Mouse (Mus musculus) G1E (cell line): ENCODE measurements around the gene Tapbp.

Experiments
- CTCF ChIP-seq: IDR thresholded peaks from 2 replicates; pipeline ENCODE4 v1.5.1; 2012; ENCODE audit warnings: low read depth, low read length, inconsistent platforms, mixed read lengths
- GATA1 ChIP-seq: IDR thresholded peaks from 2 replicates; pipeline ENCODE4 v1.6.1; 2012; ENCODE audit warnings: borderline replicate concordance, low read length, inconsistent platforms, mixed read lengths
- GATA2 ChIP-seq: IDR thresholded peaks from 2 replicates; pipeline ENCODE4 v1.6.1; 2012; ENCODE audit warnings: low read depth, low read length, inconsistent platforms, borderline replicate concordance
- POLR2AphosphoS5 ChIP-seq: IDR thresholded peaks from 2 replicates; pipeline ENCODE4 v1.6.1; 2012; ENCODE audit warnings: low read depth, low read length, inconsistent platforms; ENCODE audit not compliant: insufficient replicate concordance
- TAL1 ChIP-seq: conservative IDR thresholded peaks from 2 replicates; pipeline ENCODE4 v1.6.1; 2012; ENCODE audit warnings: low read depth, low read length, inconsistent platforms, mixed read lengths

DNA sequence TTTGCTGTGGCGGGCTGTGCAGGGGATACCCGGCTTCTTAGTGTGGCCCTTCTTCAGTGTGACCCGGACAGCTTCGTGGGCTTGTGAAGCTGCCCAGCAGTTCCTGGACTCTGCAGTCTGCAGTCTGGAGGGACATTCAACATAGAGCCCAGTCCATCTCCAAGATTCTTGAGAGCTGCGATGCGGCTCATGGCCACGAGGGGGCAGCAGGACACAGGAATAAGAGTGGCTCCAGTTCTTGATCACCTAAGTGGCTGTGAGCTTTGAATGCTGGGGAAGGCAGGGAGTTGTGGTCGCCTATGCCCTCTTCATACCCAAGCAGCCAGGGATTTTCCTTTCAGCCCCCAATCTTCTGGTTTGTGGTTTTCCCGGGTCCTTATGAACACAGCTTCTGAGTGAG is 52.8 kb downstream of the Tapbp start:
- TF ChIP-seq CTCF, result peak; percentile 86
- TF ChIP-seq TAL1, result no peak
- no peak for TF ChIP-seq GATA1
- no peak for TF ChIP-seq GATA2
- no peak for TF ChIP-seq POLR2AphosphoS5
